Mouse (Mus musculus) liver, adult 2 months (tissue): ENCODE measurements at regions not wholly inside any gene's neighbourhood (a gene's known extent, or its start where the extent isn't known, plus 50 kb on each side); places are given as distances from the start of the nearest gene placed in this dataset.

Experiments used
- CTCF ChIP-seq: fragments of 200-500 bp; IDR thresholded peaks from 2 replicates; pipeline ENCODE4 v1.5.1; 2011; ENCODE audit warnings: low read depth, low read length, control low read depth
- POLR2A ChIP-seq: fragments of 200-500 bp; IDR thresholded peaks from 2 replicates; pipeline ENCODE4 v1.6.1; 2011; ENCODE audit warnings: low read length, control low read depth; ENCODE audit not compliant: insufficient read depth; ENCODE audit errors: extremely low read depth

DNA sequence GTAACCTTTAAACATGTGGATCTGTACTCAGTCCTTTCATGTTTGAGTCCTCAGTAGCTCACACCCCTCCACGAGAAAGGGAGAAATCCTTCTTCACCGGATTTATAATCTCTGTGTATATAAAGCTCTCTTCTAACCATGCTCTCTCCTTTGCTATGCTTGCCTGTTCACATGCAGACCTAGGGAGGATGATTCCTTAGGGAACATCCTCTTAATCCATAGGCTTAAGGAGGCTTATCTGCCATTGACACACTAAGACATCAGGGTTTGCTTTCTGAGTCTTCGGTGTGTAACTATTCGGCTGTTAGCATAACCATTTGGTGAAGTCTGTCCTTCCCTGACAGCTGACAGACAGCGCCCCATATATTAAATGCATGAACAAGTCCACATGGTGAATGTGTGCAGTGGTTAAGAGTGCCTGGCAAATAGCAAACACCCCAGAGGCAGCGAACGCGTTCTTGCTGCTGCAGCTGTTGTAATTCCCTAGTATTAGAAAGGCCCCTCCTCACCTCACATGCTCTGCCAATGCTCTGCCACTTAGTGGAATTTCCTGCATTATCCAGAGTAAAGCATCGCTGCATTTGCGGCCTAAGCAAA lies 205.2 kb upstream of the Gm12728 start:
- TF ChIP-seq CTCF (no peak), POLR2A (no peak)
